Mouse (Mus musculus) heart, embryonic 11.5 days (tissue): ENCODE measurements around the gene Mfsd1. TPM values are rescaled to one million over a fixed set of nuclear protein-coding genes. Genes with fewer than 3 reads are reported as not detected.

Experiments used
- ATAC-seq: fragments of 200-750 bp; cut with Nextera tagmentation; replicated peaks from 2 replicates; pipeline ENCODE4 v1.8.0; 2017; ENCODE audit warnings: moderate library complexity; ENCODE audit not compliant: insufficient number of reproducible peaks, low FRiP score, low TSS enrichment
- H3K27ac ChIP-seq: fragments of 300-500 bp; sonication (generic); 2 replicates; pipeline ENCODE4 v1.5.1; 2014; ENCODE audit warnings: mild to moderate bottlenecking, low read depth, low read length
- H3K27me3 ChIP-seq: fragments of 300-500 bp; sonication (generic); 2 replicates; pipeline ENCODE4 v1.6.1; 2014; ENCODE audit warnings: mild to moderate bottlenecking, low read length, mixed read lengths; ENCODE audit not compliant: control insufficient read depth, insufficient read depth
- H3K36me3 ChIP-seq: fragments of 300-500 bp; sonication (generic); 2 replicates; pipeline ENCODE4 v1.6.1; 2014; ENCODE audit warnings: mild to moderate bottlenecking, low read length, moderate library complexity, mixed read lengths; ENCODE audit not compliant: control insufficient read depth, insufficient read depth
- H3K4me1 ChIP-seq: fragments of 300-500 bp; sonication (generic); 2 replicates; pipeline ENCODE4 v1.6.1; 2014; ENCODE audit warnings: low read length; ENCODE audit not compliant: control insufficient read depth, insufficient read depth
- H3K4me2 ChIP-seq: fragments of 300-500 bp; sonication (generic); 2 replicates; pipeline ENCODE4 v1.6.1; 2014; ENCODE audit warnings: mild to moderate bottlenecking, moderate library complexity
- H3K4me3 ChIP-seq: fragments of 300-500 bp; sonication (generic); 2 replicates; pipeline ENCODE4 v1.5.1; 2014; ENCODE audit warnings: low read depth, low read length
- H3K9ac ChIP-seq: fragments of 300-500 bp; sonication (generic); 2 replicates; pipeline ENCODE4 v1.6.1; 2014; ENCODE audit warnings: mild to moderate bottlenecking, low read depth, low read length, moderate library complexity
- H3K9me3 ChIP-seq: fragments of 300-500 bp; sonication (generic); replicated peaks from 2 replicates; pipeline ENCODE4 v1.6.1; 2016; ENCODE audit warnings: low read length; ENCODE audit not compliant: control insufficient read depth
- WGBS: fragments of 180-500 bp; shearing (Covaris S2); extraction: QIAGEN DNeasy Blood & Tissue Kit; methylation state at CpG from one replicate; pipeline ENCODE4 v1.1.7; 2014; ENCODE audit not compliant: insufficient replicate concordance; 5-methylcytosine and 5-hydroxymethylcytosine counted together
- polyA plus RNA-seq: library from polyadenylated mRNA; unstranded; fragments of >200 nt; fragmentation: Nextera tagmentation; extraction: Ambion mirVana; gene quantifications from 2 replicates; pipeline ENCODE4 v1.2.1, GENCODE M21; 2014

Mfsd1 gene
- polyA plus RNA-seq, 1 experiment from 2014 or later = 43.1 TPM

DNA sequence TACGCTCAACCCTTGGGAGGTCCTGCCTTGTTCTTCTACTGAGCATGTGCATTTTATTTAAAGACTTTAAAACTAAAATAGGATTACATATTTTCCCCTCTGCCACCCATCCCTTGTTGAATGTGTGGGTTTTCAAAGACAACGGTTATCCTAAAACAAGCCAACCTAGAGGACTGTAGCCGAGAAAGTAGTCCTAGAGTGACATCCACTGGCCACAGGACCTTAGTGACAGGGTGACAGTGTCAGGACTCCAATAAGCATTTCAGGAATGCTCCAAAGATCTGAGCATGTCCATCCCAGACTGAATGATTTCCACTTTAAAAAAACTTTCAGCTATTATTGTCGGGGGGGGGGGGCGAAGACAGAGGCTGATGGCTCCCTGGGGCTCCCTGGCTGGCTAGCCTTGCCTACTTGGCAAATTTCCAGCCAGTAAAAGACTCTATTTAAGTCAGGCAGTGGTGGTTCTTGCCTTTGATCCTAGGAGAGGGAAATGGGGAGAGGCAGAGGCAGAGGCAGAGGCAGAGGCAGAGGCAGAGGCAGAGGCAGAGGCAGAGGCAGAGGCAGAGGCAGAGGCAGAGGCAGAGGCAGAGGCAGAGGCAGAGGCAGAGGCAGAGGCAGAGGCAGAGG is 17.7 kb upstream of the Mfsd1 start:
- H3K4me1 ChIP-seq = no peaks in the 10 kb centered on the region
- no peak for ATAC-seq

DNA sequence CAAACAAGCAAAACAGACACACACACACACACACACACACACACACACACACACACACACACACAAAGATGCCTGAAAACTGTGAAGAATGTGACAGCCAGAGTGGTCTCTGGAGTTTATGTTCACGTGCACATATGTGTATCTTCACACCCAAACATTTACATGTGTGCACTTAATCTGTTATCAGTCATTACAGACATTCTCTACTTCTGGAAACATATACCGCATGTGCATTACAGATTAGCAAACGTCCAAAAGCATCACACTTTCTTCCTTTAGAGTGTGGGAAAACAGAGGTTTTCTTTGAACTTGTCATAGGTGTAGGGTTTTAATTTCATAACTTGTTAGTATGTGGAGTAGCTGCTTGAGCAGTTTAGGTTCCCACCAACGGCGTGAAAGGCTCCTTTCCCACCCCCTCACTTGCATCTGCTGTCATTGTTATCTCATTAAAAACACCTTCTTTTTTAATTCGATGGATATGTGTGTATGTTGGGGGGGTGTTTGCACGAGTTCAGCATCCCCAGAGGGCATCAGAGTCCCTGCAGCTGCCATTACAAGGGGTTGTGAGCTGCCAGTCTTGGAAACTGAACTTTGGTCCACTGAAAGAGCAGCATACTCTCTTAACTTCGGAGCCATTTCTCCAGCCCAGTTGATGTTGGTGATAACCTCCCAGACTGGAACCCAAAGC is 16.9 kb upstream of the Mfsd1 start:
- no peaks in the 10 kb centered on the region for H3K36me3 ChIP-seq
- no peak for ATAC-seq
- 0 out of 2 replicates have a peak, but pooled peaks cover 2% of the 10 kb centered on the region for H3K27me3 ChIP-seq
- no peak overlapping the region for H3K4me3 ChIP-seq
- no peaks in the 10 kb centered on the region for H3K9me3 ChIP-seq
- H3K9ac ChIP-seq = no peak overlapping the region
- 62% methylated on average over 8 of the region's 8 CpGs for WGBS
- no peak overlapping the region for H3K27ac ChIP-seq
- no peak overlapping the region for H3K4me2 ChIP-seq
- no peaks in the 10 kb centered on the region for H3K4me1 ChIP-seq

More for the DNA sequence above, 17.7 kb upstream of the Mfsd1 start:
- Histone ChIP-seq H3K27me3 (0 out of 2 replicates have a peak, but pooled peaks cover 2% of the 10 kb centered on the region), H3K27ac (no peak overlapping the region), H3K9me3 (no peaks in the 10 kb centered on the region), H3K4me3 (no peak overlapping the region), H3K4me2 (no peak overlapping the region), H3K36me3 (no peaks in the 10 kb centered on the region), H3K9ac (no peak overlapping the region)
- WGBS = 53% methylated on average over 5 of the region's 5 CpGs

DNA sequence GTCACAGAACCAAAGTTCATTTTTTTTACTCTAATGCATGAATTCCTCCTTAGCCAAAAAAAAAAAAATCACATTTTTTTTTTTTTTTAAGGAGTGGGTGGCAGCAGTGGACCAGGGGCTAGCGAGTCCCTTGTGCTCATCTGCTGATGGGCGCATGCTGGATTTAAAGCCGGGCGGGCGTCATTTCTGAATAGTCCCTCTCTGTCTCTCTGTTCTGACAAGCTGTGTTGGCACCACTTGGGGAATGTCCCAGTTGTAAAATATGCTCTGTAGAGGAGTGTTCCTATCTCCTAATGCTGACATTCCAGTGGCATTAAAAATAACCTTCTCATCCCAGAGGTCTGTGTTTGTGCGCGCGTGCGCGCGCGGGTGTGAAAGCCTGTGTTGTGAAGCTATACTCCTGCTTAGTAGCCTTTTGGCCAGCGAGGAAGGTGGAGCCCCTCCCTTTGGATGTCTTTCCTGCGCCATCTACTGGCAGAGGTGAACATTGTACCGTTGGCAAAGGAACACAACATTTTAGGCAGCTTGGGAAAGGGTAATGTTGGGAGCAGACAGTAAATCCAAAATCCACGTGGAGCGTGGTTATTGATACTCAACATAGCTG is 14.4 kb upstream of the Mfsd1 start:
- no peak overlapping the region for H3K4me3 ChIP-seq

DNA sequence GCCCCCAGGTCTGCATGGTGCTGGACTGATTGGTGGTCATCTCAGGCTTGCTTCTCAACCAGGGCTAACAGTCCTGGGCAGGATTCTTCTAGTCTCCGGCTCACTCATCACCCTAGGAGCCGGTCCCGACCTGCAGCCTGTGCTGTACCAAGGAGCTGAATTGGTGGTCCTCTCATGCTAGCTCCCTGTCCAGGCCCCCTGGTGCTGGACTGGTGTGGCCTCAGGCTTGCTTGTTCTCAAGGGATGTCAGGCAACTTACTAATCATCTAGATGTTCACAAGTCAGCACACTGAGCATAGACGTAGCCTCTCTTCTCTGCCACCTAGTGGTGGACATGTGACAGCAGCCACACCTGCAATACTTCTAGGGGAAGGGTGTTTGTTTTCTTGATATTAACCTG is 9.6 kb upstream of the Mfsd1 start:
- WGBS = 54% methylated on average over 4 of the region's 4 CpGs
- Histone ChIP-seq H3K9me3 (no peaks in the 10 kb centered on the region), H3K27ac (no peak overlapping the region), H3K4me3 (no peak overlapping the region), H3K36me3 (no peaks in the 10 kb centered on the region), H3K4me1 (no peaks in the 10 kb centered on the region), H3K27me3 (peaks cover 6% of the 10 kb centered on the region), H3K4me2 (no peak overlapping the region), H3K9ac (no peak overlapping the region)
- 0 out of 2 replicates have a peak, but pooled peaks have one; percentile 19 for ATAC-seq

More for the DNA sequence above, 14.4 kb upstream of the Mfsd1 start:
- no peaks in the 10 kb centered on the region for H3K36me3 ChIP-seq
- H3K27ac ChIP-seq = no peak overlapping the region
- H3K9ac ChIP-seq = no peak overlapping the region
- 19% methylated on average over 17 of the region's 17 CpGs for WGBS
- H3K27me3 ChIP-seq = peaks cover 8% of the 10 kb centered on the region
- ATAC-seq = no peak
- H3K4me2 ChIP-seq = peak overlapping the region; percentile 46
- no peaks in the 10 kb centered on the region for H3K4me1 ChIP-seq
- H3K9me3 ChIP-seq = no peaks in the 10 kb centered on the region

DNA sequence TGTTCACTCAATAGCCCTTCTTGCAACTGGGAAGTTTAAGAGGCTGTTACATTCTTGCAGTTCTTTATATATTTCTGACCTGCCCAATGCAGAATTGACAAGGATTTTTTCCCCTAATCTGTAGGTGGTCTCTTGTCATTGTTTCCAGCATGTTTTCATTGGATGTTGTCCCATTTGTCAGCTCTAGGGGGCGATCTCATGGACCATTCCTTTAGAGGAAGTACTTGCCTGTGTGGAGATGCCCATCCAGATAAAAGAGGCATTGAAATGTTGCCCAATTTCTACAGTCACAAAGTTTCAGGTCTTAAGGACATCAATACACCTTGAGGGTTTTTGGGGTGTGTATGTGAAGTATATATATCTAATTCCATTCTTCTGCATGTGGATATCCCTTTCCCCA is 9.0 kb upstream of the Mfsd1 start:
- Histone ChIP-seq H3K4me1 (no peaks in the 10 kb centered on the region), H3K9me3 (no peaks in the 10 kb centered on the region), H3K4me3 (no peak overlapping the region), H3K9ac (no peak overlapping the region), H3K36me3 (no peaks in the 10 kb centered on the region), H3K27me3 (peaks cover 6% of the 10 kb centered on the region), H3K4me2 (no peak overlapping the region), H3K27ac (no peak overlapping the region)
- 0% methylated on average over 1 of the region's 1 CpGs for WGBS
- no peak for ATAC-seq

DNA sequence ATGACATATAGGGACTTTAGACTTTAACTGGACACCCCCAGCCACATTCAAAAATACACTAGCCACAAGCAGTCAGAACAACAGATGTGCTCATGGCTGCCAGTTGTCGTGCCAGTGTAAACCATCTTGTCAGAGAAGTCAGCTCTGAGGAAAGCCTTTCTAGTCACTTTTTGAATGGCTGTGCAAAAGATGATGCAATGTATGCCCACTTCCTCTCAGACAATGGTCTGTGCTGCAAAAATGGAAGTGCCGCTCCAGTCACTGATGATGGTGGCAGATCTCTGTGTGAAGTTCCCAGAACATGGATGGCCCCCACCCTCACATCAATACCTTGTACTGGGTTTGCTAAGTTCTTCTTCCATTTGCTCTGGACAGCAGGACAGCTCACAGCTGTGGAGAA is 6.3 kb upstream of the Mfsd1 start:
- H3K9ac ChIP-seq = no peak overlapping the region
- H3K36me3 ChIP-seq = no peaks in the 10 kb centered on the region
- no peak overlapping the region for H3K4me2 ChIP-seq
- no peaks in the 10 kb centered on the region for H3K9me3 ChIP-seq
- H3K27me3 ChIP-seq = peaks cover 3% of the 10 kb centered on the region
- WGBS = 85% methylated on average over 2 of the region's 2 CpGs
- H3K4me3 ChIP-seq = no peak overlapping the region
- ATAC-seq = no peak
- no peak overlapping the region for H3K27ac ChIP-seq
- no peaks in the 10 kb centered on the region for H3K4me1 ChIP-seq

DNA sequence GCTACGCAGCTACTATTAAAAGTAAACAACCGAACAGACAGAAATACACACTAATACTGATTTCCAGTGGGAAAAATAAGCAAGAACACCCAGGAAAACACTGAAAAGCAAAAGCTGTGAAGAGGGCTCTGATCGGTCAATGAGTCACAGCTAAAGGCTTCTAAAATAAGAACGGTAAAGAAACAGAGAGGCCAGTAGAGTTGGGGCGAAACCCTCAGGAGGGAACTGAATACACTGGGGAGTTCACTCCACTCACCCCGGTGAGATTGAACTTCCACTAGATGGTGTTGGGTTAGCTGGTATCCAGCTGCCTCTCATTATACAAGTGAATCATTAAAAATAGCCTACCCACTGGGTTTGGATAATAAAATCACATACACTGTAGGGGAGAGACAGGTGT is 5.8 kb upstream of the Mfsd1 start:
- ATAC-seq = no peak
- 80% methylated on average over 6 of the region's 6 CpGs for WGBS
- no peaks in the 10 kb centered on the region for H3K4me1 ChIP-seq
- peaks cover 3% of the 10 kb centered on the region for H3K27me3 ChIP-seq
- no peaks in the 10 kb centered on the region for H3K36me3 ChIP-seq
- H3K9me3 ChIP-seq = no peaks in the 10 kb centered on the region
- H3K9ac ChIP-seq = no peak overlapping the region
- no peak overlapping the region for H3K4me3 ChIP-seq
- H3K4me2 ChIP-seq = no peak overlapping the region
- no peak overlapping the region for H3K27ac ChIP-seq

DNA sequence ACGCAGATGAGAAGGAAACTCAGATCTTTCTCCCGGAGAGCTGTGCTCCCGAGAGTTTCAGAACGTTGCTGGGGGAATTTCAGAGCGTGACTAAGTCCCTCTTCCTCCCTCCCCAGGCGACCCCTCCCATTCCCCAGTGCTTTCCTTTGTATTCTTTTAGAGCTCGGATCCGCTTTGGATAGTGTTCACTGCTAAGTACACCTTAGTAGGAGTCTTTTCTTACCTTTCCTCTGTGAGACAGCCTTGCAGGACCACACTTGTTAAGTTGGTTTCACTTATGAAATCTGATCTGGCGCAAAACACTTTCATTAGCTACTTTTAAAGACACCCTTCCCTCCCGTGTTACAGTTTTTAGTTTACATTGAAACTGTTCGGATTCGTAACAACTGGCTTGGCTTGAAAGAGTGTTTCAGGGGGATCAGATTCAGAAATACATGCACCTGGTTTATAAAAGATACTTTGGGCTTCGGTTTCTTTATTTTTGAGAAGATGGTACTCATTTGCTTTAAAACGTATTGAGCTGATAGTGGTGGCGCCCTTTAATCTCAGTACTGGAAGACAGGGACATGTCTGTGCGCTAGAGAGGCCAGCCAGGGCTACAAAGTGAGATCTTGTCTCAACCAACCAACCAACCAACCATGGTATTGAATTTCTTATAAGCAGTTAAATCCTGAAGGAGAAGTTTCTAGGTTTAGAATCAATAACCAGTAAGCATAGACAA is 744 bp downstream of the Mfsd1 start:
- Histone ChIP-seq H3K9ac (peak overlapping the region; percentile 79), H3K4me2 (peak overlapping the region; percentile 89), H3K4me3 (peak overlapping the region; percentile 70), H3K9me3 (no peaks in the 10 kb centered on the region), H3K36me3 (peaks cover 4% of the 10 kb centered on the region; the same call in 1 of the 2 replicates), H3K27ac (no peak overlapping the region), H3K4me1 (peaks cover 5% of the 10 kb centered on the region; the same call in 1 of the 2 replicates), H3K27me3 (no peaks in the 10 kb centered on the region)
- ATAC-seq = no peak
- 14% methylated on average over 16 of the region's 16 CpGs for WGBS
